Mouse (Mus musculus) small intestine, adult 2 months (tissue): ENCODE measurements around the gene Kcnj10.

ENCODE experiments used
- CTCF ChIP-seq: fragments of 200-500 bp; IDR thresholded peaks from 2 replicates; pipeline ENCODE4 v1.5.1; 2012; ENCODE audit warnings: low read depth, mild to moderate bottlenecking, control low read depth, inconsistent platforms, low read length, moderate library complexity, mixed read lengths; ENCODE audit not compliant: insufficient replicate concordance, insufficient read length; ENCODE audit errors: extremely low read depth
- POLR2A ChIP-seq: fragments of 200-500 bp; IDR thresholded peaks from 2 replicates; pipeline ENCODE4 v1.6.1; 2012; ENCODE audit warnings: low read depth, mild to moderate bottlenecking, control low read depth, inconsistent platforms, low read length, moderate library complexity

- TF ChIP-seq CTCF: no peak
- no peak for TF ChIP-seq POLR2A
Measured at GRCm38 (mm10) chr1:172302311-172302710, 38.7 kb upstream of the Kcnj10 start.
